In the genomic region with DNA sequence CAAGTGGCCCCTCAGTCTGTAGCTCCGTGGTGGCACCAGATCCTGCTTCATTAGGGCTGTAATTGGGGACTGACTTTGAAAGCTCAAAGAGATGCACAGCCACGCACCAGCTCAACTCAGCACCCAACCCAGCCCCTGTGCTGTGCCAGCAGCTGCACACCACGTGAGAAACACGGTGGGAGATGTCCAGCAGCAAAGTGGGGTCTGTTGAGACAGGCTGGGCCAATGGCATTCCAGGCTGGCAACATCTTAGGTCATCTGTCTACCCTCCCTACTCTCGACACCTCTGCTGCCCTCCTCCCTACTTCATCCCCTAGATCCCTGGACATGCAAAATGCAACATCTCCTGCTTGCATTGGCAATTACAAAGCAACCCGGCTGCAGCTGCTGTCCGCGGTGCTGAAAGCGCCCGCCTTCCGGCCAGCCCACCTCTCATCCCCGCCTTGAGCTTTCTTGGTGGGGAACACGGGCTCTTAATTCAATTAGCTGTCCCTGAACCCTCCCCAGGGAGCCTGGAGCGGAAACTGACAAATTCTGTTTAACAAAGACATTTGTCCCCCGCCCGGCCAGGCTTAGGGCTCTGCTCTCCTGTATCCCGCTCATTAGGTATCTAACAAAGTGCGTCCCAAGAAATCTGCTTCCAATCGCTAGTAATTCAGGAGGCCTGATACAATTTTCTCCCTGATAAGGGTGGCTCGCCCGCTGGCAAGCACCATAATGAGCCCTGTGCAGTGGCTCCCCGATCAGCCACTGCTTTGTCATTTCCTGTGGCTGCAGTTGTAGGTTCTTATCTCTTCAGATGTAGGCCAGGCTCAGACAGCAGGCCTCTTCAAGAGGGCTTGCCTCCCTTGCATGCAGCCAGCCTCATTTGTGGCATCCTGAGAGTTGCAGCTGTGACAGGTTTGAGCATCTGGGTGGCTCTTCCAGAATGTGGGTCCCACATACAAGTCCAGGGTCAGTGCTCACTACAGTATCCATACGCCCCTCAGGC, we compare ENCODE assay signal across 10 mouse cellular contexts. TPM values are rescaled to one million over a fixed set of nuclear protein-coding genes. Genes with fewer than 3 reads are reported as not detected.
A peak's percentile ranks its signal among the peaks of the same experiment; 100 is the strongest.
DNase-seq lines count a peak whose midpoint lies in the region; ATAC-seq and TF ChIP-seq lines count a peak whose summit lies in the region.
"Had no signal": no experiment of that assay in that cellular context is flagged by ENCODE, and none has a peak within 500 bp of the region (broad histone marks: within the 10 kb centered on the region; RNA-seq: fewer than 3 reads in every experiment).

No protein-coding gene starts in this region.

- no peak for ATAC-seq in liver, postnatal 0 days
- ATAC-seq in erythroblast, adult 5-6 weeks (replicated peaks; ENCODE audit: low FRiP score, poor library complexity, severe bottlenecking) = no peak

- H3K4me2 ChIP-seq in liver, postnatal 0 days (ENCODE audit: low read depth, low read length) = no peak overlapping the region
- H3K4me2 ChIP-seq: embryonic facial prominence, embryonic 15.5 days had no signal

- 11% methylated on average over 23 of the region's 23 CpGs for WGBS in liver, postnatal 0 days (ENCODE audit: insufficient replicate concordance)

- no peak for TF ChIP-seq CTCF in liver, postnatal 0 days (IDR thresholded peaks at IDR 0.05; ENCODE audit: low read depth)

- peaks cover 9% of the 10 kb centered on the region for H3K27me3 ChIP-seq in liver, postnatal 0 days (ENCODE audit: insufficient read depth, low read length)

- H3K4me3 ChIP-seq in liver, postnatal 0 days (ENCODE audit: low read depth, low read length) = no peak overlapping the region
- H3K4me3 ChIP-seq: embryonic facial prominence, embryonic 15.5 days had no signal

- no peaks in the 10 kb centered on the region; the same call in 1 of the 2 replicates for H3K4me1 ChIP-seq in liver, postnatal 0 days (ENCODE audit: insufficient read depth)

- no peak overlapping the region for H3K27ac ChIP-seq in liver, postnatal 0 days (ENCODE audit: low read depth)
- H3K27ac ChIP-seq: embryonic facial prominence, embryonic 15.5 days; liver, embryonic 14.5 days had no signal

- H3K9ac ChIP-seq in liver, postnatal 0 days (replicated peaks) = no peak overlapping the region
- H3K9ac ChIP-seq: embryonic facial prominence, embryonic 15.5 days; liver, embryonic 14.5 days had no signal

- no peaks in the 10 kb centered on the region for H3K9me3 ChIP-seq in liver, postnatal 0 days (ENCODE audit: low read length)
- H3K9me3 ChIP-seq: embryonic facial prominence, embryonic 15.5 days had no signal

- peak; percentile 47 for DNase-seq in right cerebral cortex, postnatal 4 days
- no peak for DNase-seq in right cerebral cortex, adult 18-20 months
- DNase-seq in adrenal gland, postnatal 14 days = peak; percentile 76
- peak; percentile 56 to 80 for DNase-seq in gastrocnemius, postnatal 4 days (ENCODE audit: low spot score in 2 of 2)
- peak; percentile 59 for DNase-seq in liver, postnatal 0 days
- peak; percentile 66 for DNase-seq in ovary, postnatal 14 days (ENCODE audit: low spot score)
- DNase-seq in cerebellum, adult 11 months = no peak

- TF ChIP-seq EP300 in liver, postnatal 0 days (IDR thresholded peaks at IDR 0.05; ENCODE audit: low read depth) = no peak

- no peaks in the 10 kb centered on the region for H3K36me3 ChIP-seq in liver, postnatal 0 days (replicated peaks; ENCODE audit: insufficient read depth, low read length)
- H3K36me3 ChIP-seq: embryonic facial prominence, embryonic 15.5 days had no signal

RNA-seq across cellular contexts. Expression of gene Stra6, which starts 2.6 kb away (rescaled TPM):
- total RNA-seq in adrenal gland, postnatal 14 days (2021) = 0.96 and 1.3 TPM in 2 replicates
- 1 to 10 TPM in 1 of 2 experiments, under 1 TPM in 1; 0.74 to 1.1 TPM for total RNA-seq in gastrocnemius, postnatal 4 days (2021)
- not detected in 2 replicates for polyA plus RNA-seq in liver, postnatal 0 days (2015; fragmentation: Nextera tagmentation; extraction: Ambion mirVana)
- total RNA-seq in erythroblast, adult 5-6 weeks (2015; ENCODE audit: low replicate concordance) = not detected in 2 replicates
- total RNA-seq in erythroblast, adult 5-6 weeks (2017; ENCODE audit: low replicate concordance) = not detected in 2 replicates

RNA-seq across cellular contexts. Expression of gene Cyp11a1, which starts 54.8 kb away (rescaled TPM):
- 2,863 and 3,093 TPM in 2 replicates for total RNA-seq in adrenal gland, postnatal 14 days (2021)
- total RNA-seq in gastrocnemius, postnatal 4 days (2021) = 1 to 10 TPM; 5.4 TPM
- 0.43 and 0.51 TPM in 2 replicates for polyA plus RNA-seq in liver, postnatal 0 days (2015; fragmentation: Nextera tagmentation; extraction: Ambion mirVana)
- total RNA-seq in erythroblast, adult 5-6 weeks (2015; ENCODE audit: low replicate concordance) = 0.63 and 2.3 TPM in 2 replicates
- 1.7 and 2.3 TPM in 2 replicates for total RNA-seq in erythroblast, adult 5-6 weeks (2017; ENCODE audit: low replicate concordance)

RNA-seq across cellular contexts. Expression of gene Ccdc33, which starts 57.7 kb away (rescaled TPM):
- total RNA-seq in adrenal gland, postnatal 14 days (2021) = not detected in 2 replicates
- not detected for total RNA-seq in gastrocnemius, postnatal 4 days (2021)
- not detected in 2 replicates for polyA plus RNA-seq in liver, postnatal 0 days (2015; fragmentation: Nextera tagmentation; extraction: Ambion mirVana)
- not detected in 2 replicates for total RNA-seq in erythroblast, adult 5-6 weeks (2015; ENCODE audit: low replicate concordance)
- not detected in 2 replicates for total RNA-seq in erythroblast, adult 5-6 weeks (2017; ENCODE audit: low replicate concordance)
- polyA plus RNA-seq: liver, embryonic 14.5 days had no signal

Comparison
In these comparisons a context has a peak if more than half of its experiments do, and no peak if none do; other contexts are left out.
1. DNase-seq: peak in right cerebral cortex, postnatal 4 days (single experiment), adrenal gland, postnatal 14 days (single experiment), gastrocnemius, postnatal 4 days (2 of 2), liver, postnatal 0 days (single experiment) and ovary, postnatal 14 days (single experiment); none in right cerebral cortex, adult 18-20 months (single experiment) and cerebellum, adult 11 months (single experiment).
2. RNA of gene Cyp11a1, which starts 54.8 kb away (total RNA-seq): 2,863 to 3,093 TPM in adrenal gland, postnatal 14 days; 5.4 TPM in gastrocnemius, postnatal 4 days and 0.63 to 2.3 TPM in erythroblast, adult 5-6 weeks; every median in the first group is over 100 times any median in the second.